Mouse (Mus musculus): ENCODE results near the gene Bsnd. TPM values are rescaled to one million over a fixed set of nuclear protein-coding genes. Genes with fewer than 3 reads are reported as not detected.

Gene Bsnd
- total RNA-seq (2017), result not detected in 2 replicates

- no peak for ATAC-seq (replicated peaks; ENCODE audit: low read depth, poor library complexity, severe bottlenecking)
Measured at GRCm38 (mm10) chr4:106492116-106492515, at the start of gene Bsnd. Gene Bsnd (minus strand): TSS chr4:106492283.

GRCm38 (mm10) chr4:106541491-106541890 lies 49.4 kb upstream of the Bsnd start:
- no peak for ATAC-seq (replicated peaks; ENCODE audit: low read depth, poor library complexity, severe bottlenecking)

- no peak for ATAC-seq (replicated peaks; ENCODE audit: low read depth, poor library complexity, severe bottlenecking)
Measured at GRCm38 (mm10) chr4:106539756-106540155, 47.7 kb upstream of the Bsnd start.

- no peak for ATAC-seq (replicated peaks; ENCODE audit: low read depth, poor library complexity, severe bottlenecking)
Measured at GRCm38 (mm10) chr4:106534256-106534655, 42.2 kb upstream of the Bsnd start.

GRCm38 (mm10) chr4:106533421-106534080 lies 41.5 kb upstream of the Bsnd start:
- no peak for ATAC-seq (replicated peaks; ENCODE audit: low read depth, poor library complexity, severe bottlenecking)

GRCm38 (mm10) chr4:106530113-106530482 lies 38.0 kb upstream of the Bsnd start:
- no peak for ATAC-seq (replicated peaks; ENCODE audit: low read depth, poor library complexity, severe bottlenecking)

GRCm38 (mm10) chr4:106529375-106530112 lies 37.5 kb upstream of the Bsnd start:
- peak; percentile 97 for ATAC-seq (replicated peaks; ENCODE audit: low read depth, poor library complexity, severe bottlenecking)

- no peak for ATAC-seq (replicated peaks; ENCODE audit: low read depth, poor library complexity, severe bottlenecking)
Measured at GRCm38 (mm10) chr4:106527856-106528547, 35.9 kb upstream of the Bsnd start.

- no peak for ATAC-seq (replicated peaks; ENCODE audit: low read depth, poor library complexity, severe bottlenecking)
Measured at GRCm38 (mm10) chr4:106525001-106525400, 32.9 kb upstream of the Bsnd start.

GRCm38 (mm10) chr4:106524131-106524530 lies 32.0 kb upstream of the Bsnd start:
- peak; percentile 63 for ATAC-seq (replicated peaks; ENCODE audit: low read depth, poor library complexity, severe bottlenecking)

- no peak for ATAC-seq (replicated peaks; ENCODE audit: low read depth, poor library complexity, severe bottlenecking)
Measured at GRCm38 (mm10) chr4:106522547-106522946, 30.5 kb upstream of the Bsnd start.

GRCm38 (mm10) chr4:106514606-106515005 lies 22.5 kb upstream of the Bsnd start:
- no peak for ATAC-seq (replicated peaks; ENCODE audit: low read depth, poor library complexity, severe bottlenecking)

GRCm38 (mm10) chr4:106509888-106510287 lies 17.8 kb upstream of the Bsnd start:
- no peak for ATAC-seq (replicated peaks; ENCODE audit: low read depth, poor library complexity, severe bottlenecking)

- ATAC-seq (replicated peaks; ENCODE audit: low read depth, poor library complexity, severe bottlenecking), result no peak
Measured at GRCm38 (mm10) chr4:106505453-106506058, 13.5 kb upstream of the Bsnd start.

GRCm38 (mm10) chr4:106503578-106503977 lies 11.5 kb upstream of the Bsnd start:
- ATAC-seq (replicated peaks; ENCODE audit: low read depth, poor library complexity, severe bottlenecking), result no peak

GRCm38 (mm10) chr4:106500066-106500465 lies 8.0 kb upstream of the Bsnd start:
- ATAC-seq (replicated peaks; ENCODE audit: low read depth, poor library complexity, severe bottlenecking), result no peak

GRCm38 (mm10) chr4:106498471-106498844 lies 6.4 kb upstream of the Bsnd start:
- no peak for ATAC-seq (replicated peaks; ENCODE audit: low read depth, poor library complexity, severe bottlenecking)

GRCm38 (mm10) chr4:106497776-106498470 lies 5.8 kb upstream of the Bsnd start:
- no peak for ATAC-seq (replicated peaks; ENCODE audit: low read depth, poor library complexity, severe bottlenecking)

GRCm38 (mm10) chr4:106496833-106497232 lies 4.8 kb upstream of the Bsnd start:
- ATAC-seq (replicated peaks; ENCODE audit: low read depth, poor library complexity, severe bottlenecking), result no peak

GRCm38 (mm10) chr4:106493639-106494038 lies 1.6 kb upstream of the Bsnd start:
- peak; percentile 58; the same call in 1 of the 2 replicates for ATAC-seq (replicated peaks; ENCODE audit: low read depth, poor library complexity, severe bottlenecking)

Data from common myeloid progenitor, adult 5-6 weeks (primary cell).